Mouse (Mus musculus): ENCODE results near the gene Brd7.

The Brd7 gene

GRCm38 (mm10) chr8:88284738-88285137 is 77.3 kb downstream of the Brd7 start:
- DNase-seq (ENCODE audit: low read depth, low spot score): no peak

GRCm38 (mm10) chr8:88283243-88284115 is 78.5 kb downstream of the Brd7 start:
- no peak for DNase-seq (ENCODE audit: low read depth, low spot score)

DNA sequence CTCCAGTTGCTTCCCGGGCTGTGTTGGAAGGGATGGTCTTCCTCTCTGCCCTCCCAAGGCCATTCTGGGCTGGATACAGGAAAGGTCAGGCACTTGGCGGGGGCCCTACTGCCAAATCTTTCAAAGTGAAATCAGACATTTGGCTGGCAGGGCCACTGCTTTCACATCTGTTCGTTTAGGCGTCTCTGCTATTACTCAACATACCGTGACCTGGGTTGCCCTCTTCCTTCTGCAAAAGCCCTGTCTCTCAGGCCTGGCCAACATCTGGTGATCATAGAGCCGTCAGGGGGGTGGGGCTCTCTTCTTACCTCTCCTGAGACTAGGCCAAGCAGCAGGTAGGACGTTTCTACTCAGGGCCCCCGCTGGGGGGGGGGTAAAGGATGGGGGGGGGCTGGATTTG is 79.3 kb downstream of the Brd7 start:
- DNase-seq (ENCODE audit: low read depth, low spot score): no peak

Data from brain, embryonic 18.5 days (tissue).